Mouse (Mus musculus) left cerebral cortex, postnatal 4 days (tissue): ENCODE data around the gene Fbn1. TPM values are rescaled to one million over a fixed set of nuclear protein-coding genes. Genes with fewer than 3 reads are reported as not detected.

ENCODE experiments used
- DNase-seq: peaks from one replicate; pipeline ENCODE4 v3.0.0-alpha.2; 2022
- intact Hi-C: fragments of 180-260 bp; cut with DNase I; formaldehyde crosslinking; loops from one replicate; pipeline ENCODE4 v1.15.1; 2025
- total RNA-seq, 2 experiments: library from RNA; stranded (reverse); gene quantifications; 2 replicates each; pipeline ENCODE4 v1.2.3; 2021

Gene Fbn1
- 10 to 100 TPM; 17.4 to 18.3 TPM for total RNA-seq

DNA sequence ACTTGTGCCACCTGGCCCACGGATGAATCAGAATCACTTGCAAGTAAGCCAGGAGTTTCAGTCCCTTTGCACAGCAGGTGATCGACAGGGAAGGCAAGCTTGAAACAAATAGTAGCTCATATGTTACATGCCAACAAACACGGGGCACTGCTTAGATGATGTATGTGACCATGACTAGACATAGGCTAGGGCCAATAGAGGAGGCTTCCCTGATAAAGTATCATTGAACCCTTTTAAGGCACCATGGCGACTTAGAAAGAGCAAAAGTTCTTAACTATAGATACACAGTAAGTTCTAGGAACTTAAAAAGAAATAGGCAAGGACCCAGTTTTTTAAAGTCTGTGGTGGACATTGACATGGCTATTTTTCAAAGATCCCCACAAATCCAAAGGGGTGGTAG, at the start of gene Fbn1:
Fbn1 (minus strand) TSS at position 101 of the 400 bp plus-strand sequence.
- no peak for DNase-seq

DNA sequence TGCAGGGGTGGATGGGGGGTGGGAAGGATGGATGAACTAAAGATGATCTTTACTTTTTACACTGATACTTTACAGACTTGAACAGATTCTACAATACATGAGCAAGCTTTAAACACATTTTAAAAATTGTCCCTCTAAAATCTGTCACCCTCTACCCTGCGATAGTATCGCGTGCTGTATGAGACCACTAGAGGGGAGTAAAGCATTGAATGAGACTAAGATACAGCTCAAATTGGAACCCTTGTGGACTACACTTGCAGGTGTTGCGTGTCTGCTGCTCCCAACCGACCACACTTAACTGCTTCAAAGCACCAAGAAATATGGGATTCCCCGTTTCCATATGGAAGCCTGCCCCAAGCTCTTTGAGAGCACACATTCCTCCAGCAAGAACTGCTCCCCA, 48.0 kb upstream of the Fbn1 start:
- intact Hi-C loops: no loop called here
- no peak for DNase-seq

More for the DNA sequence above, at the start of gene Fbn1:
- intact Hi-C loops: loop anchor here (10.0 kb wide), 1 partner anchor 87 kb away; no protein-coding TSS in a partner anchor

- no peak for DNase-seq
- intact Hi-C loops: no loop called here
Measured at GRCm38 (mm10) chr2:125548806-125549578, 41.2 kb upstream of the Fbn1 start.

DNA sequence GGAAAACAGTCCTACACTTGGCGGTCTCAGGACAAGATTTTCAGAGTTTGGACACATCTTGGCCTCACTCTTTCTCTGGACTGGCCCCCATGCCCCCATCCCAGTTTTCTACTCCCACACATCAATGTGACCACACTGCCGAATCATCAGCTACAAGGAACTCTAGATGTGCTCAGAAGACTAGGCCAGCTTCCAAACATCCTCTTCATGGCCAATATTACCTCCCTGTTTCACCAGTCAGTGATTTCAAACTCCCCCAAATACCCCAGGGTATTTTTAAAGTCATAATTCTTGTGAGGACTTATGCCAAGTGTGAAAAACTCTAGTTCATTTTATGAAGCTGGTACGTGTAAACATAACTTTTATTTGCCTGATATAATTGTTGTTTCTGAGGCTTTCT, 37.2 kb upstream of the Fbn1 start:
- no peak for DNase-seq
- intact Hi-C loops: no loop called here

DNA sequence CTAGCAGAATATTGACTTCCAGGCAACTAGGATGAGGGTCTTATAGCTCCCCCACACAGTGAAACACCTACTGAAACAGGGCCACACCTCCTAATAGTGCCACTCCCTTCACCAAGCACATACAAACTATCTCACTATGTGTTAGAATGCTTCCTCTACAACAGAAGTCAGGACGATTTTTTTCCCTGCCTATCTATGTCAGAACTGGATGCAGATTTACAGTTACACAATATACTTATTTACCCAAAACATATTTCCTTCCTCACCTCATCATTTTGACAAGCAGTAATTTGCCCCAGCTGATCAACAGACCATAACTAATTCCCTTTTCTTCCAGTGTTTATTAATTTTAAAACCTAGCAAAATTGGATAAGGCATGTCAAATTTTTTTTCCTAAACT, 35.9 kb upstream of the Fbn1 start:
- DNase-seq: no peak
- intact Hi-C loops: no loop called here

DNA sequence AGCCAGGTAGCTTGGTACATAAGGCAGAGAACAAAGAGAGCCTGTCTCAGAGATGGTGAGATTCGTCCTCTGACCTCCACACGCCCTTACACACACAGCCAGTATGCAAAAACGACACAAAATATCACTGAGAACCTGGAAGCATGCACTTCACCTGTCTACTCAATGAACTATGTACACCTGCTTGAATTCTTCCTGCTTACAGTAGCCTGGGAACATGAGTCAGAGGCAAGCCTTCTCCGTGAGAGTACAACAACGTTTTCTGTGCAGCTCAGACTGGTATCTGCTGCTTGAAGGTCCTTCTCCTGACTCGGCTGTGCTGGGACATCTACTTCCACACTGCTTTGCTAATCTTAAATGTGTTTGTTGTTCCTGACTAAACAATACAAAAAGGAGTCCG, 33.7 kb upstream of the Fbn1 start:
- intact Hi-C loops: no loop called here
- no peak for DNase-seq

- DNase-seq: no peak
- intact Hi-C loops: no loop called here
Measured at GRCm38 (mm10) chr2:125540579-125540978, 32.8 kb upstream of the Fbn1 start.

DNA sequence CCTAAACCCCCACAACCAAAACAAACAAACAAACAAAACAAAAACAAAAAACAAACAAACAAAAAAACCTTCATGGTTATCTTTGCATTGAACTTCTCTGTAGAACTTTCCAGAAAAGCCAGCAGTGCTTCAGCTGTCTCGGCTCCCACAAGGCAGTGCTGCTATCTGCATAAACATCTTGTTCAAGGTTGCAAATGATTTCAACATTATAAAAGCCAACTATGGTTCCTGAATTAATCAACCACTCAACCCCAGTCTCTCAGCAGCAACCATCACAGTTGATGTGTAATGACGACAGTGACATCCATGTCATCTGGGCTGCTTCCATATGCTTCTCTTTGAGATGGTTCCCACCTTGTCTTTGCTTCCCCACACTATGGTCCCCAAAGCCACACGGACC, 31.8 kb upstream of the Fbn1 start:
- DNase-seq: no peak
- intact Hi-C loops: no loop called here

- no peak for DNase-seq
- intact Hi-C loops: no loop called here
Measured at GRCm38 (mm10) chr2:125530665-125531064, 22.9 kb upstream of the Fbn1 start.

- DNase-seq: no peak
- intact Hi-C loops: no loop called here
Measured at GRCm38 (mm10) chr2:125526566-125526965, 18.8 kb upstream of the Fbn1 start.

DNA sequence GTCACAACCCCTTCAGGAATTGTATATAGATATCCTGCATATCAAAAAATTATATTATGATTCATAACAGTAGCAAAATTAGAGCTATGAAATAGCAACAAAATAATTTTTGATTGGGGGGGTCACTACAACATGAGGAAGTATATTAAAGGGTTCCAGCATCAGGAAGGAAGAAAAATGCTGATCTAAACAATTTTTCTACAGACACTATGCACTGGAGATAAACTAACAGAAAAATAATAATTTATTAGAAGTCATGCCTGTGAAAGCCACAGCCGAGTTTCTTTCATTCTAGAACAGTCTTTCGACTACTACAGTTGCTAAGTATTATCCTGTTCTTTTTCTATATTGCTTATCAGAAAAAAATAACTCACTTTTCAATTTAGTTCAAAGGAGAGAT, 17.7 kb upstream of the Fbn1 start:
- intact Hi-C loops: no loop called here
- DNase-seq: no peak

GRCm38 (mm10) chr2:125516594-125516993, 8.8 kb upstream of the Fbn1 start:
- intact Hi-C loops: no loop called here
- DNase-seq: no peak

- DNase-seq: no peak
- intact Hi-C loops: no loop called here
Measured at GRCm38 (mm10) chr2:125515291-125516057, 7.7 kb upstream of the Fbn1 start.

DNA sequence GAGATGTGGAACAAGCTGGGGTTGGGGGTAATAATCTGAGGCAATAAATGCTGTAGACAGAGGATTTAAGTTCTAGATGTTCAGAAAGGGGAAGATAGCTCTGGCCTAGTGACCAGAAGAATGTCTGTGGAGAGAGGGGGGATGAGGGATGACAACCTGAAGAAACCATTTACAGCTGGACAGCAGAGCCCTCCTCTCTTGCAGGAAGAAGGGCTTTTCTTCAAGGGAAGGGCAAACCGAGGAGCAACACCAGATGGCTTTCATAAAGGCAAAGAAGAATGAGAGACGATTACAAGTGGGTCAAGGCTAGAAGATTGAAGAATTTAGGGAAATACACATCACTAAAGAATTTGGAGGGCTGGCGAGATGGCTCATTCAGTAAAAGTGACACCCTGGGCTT, 6.6 kb upstream of the Fbn1 start:
- DNase-seq: no peak
- intact Hi-C loops: no loop called here

GRCm38 (mm10) chr2:125512544-125512943, 4.8 kb upstream of the Fbn1 start:
- intact Hi-C loops: no loop called here
- DNase-seq: no peak

DNA sequence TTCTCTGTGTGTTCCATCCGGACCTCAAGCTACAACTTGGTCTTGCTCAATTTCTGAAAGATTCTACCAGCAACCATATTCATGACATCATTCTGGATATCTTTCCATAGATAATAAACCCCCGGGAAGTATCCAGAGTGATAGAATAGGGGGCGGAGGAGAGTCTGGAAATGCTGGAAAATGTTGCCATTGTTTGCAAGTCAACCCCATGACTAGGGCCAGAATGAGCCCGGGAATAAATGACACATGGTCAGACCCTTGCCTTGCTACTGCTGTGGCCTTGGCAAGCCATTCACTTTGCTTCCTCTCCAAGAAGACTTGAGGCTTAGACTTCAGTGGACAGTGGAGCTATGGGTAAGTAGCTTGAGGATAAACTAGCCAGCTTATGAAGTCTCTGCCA, 4.1 kb upstream of the Fbn1 start:
- no peak for DNase-seq
- intact Hi-C loops: no loop called here

DNA sequence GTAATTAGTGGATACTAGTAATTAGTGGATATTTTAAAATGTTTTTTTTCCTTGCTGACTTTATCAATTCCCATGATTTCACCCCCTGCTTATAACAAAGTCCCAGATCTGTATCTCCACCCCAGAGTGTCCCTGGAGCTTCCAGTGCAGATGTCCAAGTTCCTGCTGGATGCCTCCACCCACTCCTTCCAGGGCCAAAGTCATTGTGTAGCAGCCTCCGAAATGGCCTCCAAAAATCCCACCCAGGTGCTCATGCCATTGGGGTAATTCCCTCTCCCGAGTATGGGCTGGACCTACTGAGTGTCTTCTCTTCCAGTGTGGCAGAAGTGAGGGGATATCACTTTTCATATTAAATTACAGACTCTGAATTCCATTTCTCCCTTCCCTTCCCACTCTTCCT, 3.0 kb upstream of the Fbn1 start:
- no peak for DNase-seq
- intact Hi-C loops: no loop called here

- intact Hi-C loops: loop anchor here (10.0 kb wide), 1 partner anchor 86 kb away; no protein-coding TSS in a partner anchor
- no peak for DNase-seq
Measured at GRCm38 (mm10) chr2:125508381-125508780, 588 bp upstream of the Fbn1 start.

GRCm38 (mm10) chr2:125506316-125507054, 1.3 kb downstream of the Fbn1 start:
- peak; percentile 59 for DNase-seq
- intact Hi-C loops: loop anchor here (10.0 kb wide), 1 partner anchor 88 kb away; no protein-coding TSS in a partner anchor

- intact Hi-C loops: loop anchor here (10.0 kb wide), 1 partner anchor 89 kb away; no protein-coding TSS in a partner anchor
Measured at GRCm38 (mm10) chr2:125505746-125506315, 2.0 kb downstream of the Fbn1 start.

More at GRCm38 (mm10) chr2:125505746-125506315, 2.0 kb downstream of the Fbn1 start:
- peak; percentile 61 for DNase-seq
